Mouse (Mus musculus) hindbrain, postnatal 0 days (tissue): ENCODE results near the gene Nradd. TPM values are rescaled to one million over a fixed set of nuclear protein-coding genes. Genes with fewer than 3 reads are reported as not detected.

Source experiments
- ATAC-seq: fragments of 200-750 bp; cut with Nextera tagmentation; 2 replicates; pipeline ENCODE4 v1.8.0; 2017; ENCODE audit warnings: mild to moderate bottlenecking, moderate TSS enrichment, moderate library complexity
- DNase-seq: peaks from one replicate; pipeline ENCODE4 v3.0.0-alpha.2; 2015; ENCODE audit warnings: low spot score
- H3K27ac ChIP-seq: fragments of 300-500 bp; sonication (generic); 2 replicates; pipeline ENCODE4 v1.5.1; 2014; ENCODE audit warnings: mild to moderate bottlenecking
- H3K27me3 ChIP-seq: fragments of 300-500 bp; sonication (generic); 2 replicates; pipeline ENCODE4 v1.6.1; 2014; ENCODE audit warnings: low read length, mixed read lengths; ENCODE audit not compliant: insufficient read depth
- H3K36me3 ChIP-seq: fragments of 300-500 bp; sonication (generic); 2 replicates; pipeline ENCODE4 v1.6.1; 2014; ENCODE audit warnings: low read length, mixed read lengths; ENCODE audit not compliant: insufficient read depth
- H3K4me1 ChIP-seq: fragments of 300-500 bp; sonication (generic); 2 replicates; pipeline ENCODE4 v1.6.1; 2014; ENCODE audit warnings: antibody characterized with exemption, low read length, mixed read lengths; ENCODE audit not compliant: insufficient read depth
- H3K4me2 ChIP-seq: fragments of 300-500 bp; sonication (generic); 2 replicates; pipeline ENCODE4 v1.6.1; 2014; ENCODE audit warnings: low read depth, mild to moderate bottlenecking, low read length, moderate library complexity, mixed read lengths
- H3K4me3 ChIP-seq: fragments of 300-500 bp; sonication (generic); 2 replicates; pipeline ENCODE4 v1.5.1; 2014; ENCODE audit warnings: low read length
- H3K9ac ChIP-seq: fragments of 300-500 bp; sonication (generic); replicated peaks from 2 replicates; pipeline ENCODE4 v1.6.1; 2014; ENCODE audit warnings: mild to moderate bottlenecking, low read length, moderate library complexity, mixed read lengths
- H3K9me3 ChIP-seq: fragments of 300-500 bp; sonication (generic); 2 replicates; pipeline ENCODE4 v1.6.1; 2016; ENCODE audit warnings: low read length, mixed read lengths
- CTCF ChIP-seq: IDR thresholded peaks from 2 replicates; pipeline ENCODE4 v1.5.1; 2016; ENCODE audit warnings: antibody characterized with exemption, control low read depth, low read depth
- WGBS: fragments of 180-500 bp; shearing (Covaris S2); extraction: QIAGEN DNeasy Blood & Tissue Kit; methylation state at CpG from one replicate; pipeline ENCODE4 v1.1.7; 2014; 5-methylcytosine and 5-hydroxymethylcytosine counted together
- polyA plus RNA-seq: library from polyadenylated mRNA; unstranded; fragments of >200 nt; fragmentation: Nextera tagmentation; extraction: Ambion mirVana; gene quantifications from 2 replicates; pipeline ENCODE4 v1.2.1, GENCODE M21; 2015
- total RNA-seq: library from RNA; depleted of rRNA; stranded (reverse); fragments of >200 nt; gene quantifications from 2 replicates; pipeline ENCODE4 v1.2.3, GENCODE M21; 2014

The Nradd gene
- total and polyA plus RNA-seq, 2 experiments from 2014 or later, result 19.3 to 23.1 TPM

GRCm38 (mm10) chr9:110666374-110666773 lies 42.1 kb upstream of the Nradd start:
- Histone ChIP-seq H3K36me3 (no peaks in the 10 kb centered on the region), H3K27me3 (no peaks in the 10 kb centered on the region), H3K4me2 (no peak overlapping the region), H3K27ac (no peak overlapping the region), H3K4me1 (no peaks in the 10 kb centered on the region), H3K9ac (no peak overlapping the region), H3K9me3 (no peaks in the 10 kb centered on the region), H3K4me3 (no peak overlapping the region)
- WGBS, result 38% methylated on average over 8 of the region's 8 CpGs
- DNase-seq, result no peak
- no peak for ATAC-seq
- no peak for TF ChIP-seq CTCF

GRCm38 (mm10) chr9:110665912-110666311 lies 41.7 kb upstream of the Nradd start:
- ATAC-seq, result no peak
- no peak for TF ChIP-seq CTCF
- Histone ChIP-seq H3K4me2 (no peak overlapping the region), H3K4me3 (no peak overlapping the region), H3K36me3 (no peaks in the 10 kb centered on the region), H3K4me1 (no peaks in the 10 kb centered on the region), H3K9ac (no peak overlapping the region), H3K9me3 (no peaks in the 10 kb centered on the region), H3K27me3 (no peaks in the 10 kb centered on the region), H3K27ac (no peak overlapping the region)
- WGBS, result 42% methylated on average over 4 of the region's 4 CpGs
- DNase-seq, result no peak

- Histone ChIP-seq H3K36me3 (no peaks in the 10 kb centered on the region), H3K9ac (no peak overlapping the region), H3K4me1 (0 out of 2 replicates have a peak, but pooled peaks cover 2% of the 10 kb centered on the region), H3K9me3 (no peaks in the 10 kb centered on the region), H3K27me3 (no peaks in the 10 kb centered on the region), H3K4me3 (no peak overlapping the region), H3K4me2 (no peak overlapping the region), H3K27ac (no peak overlapping the region)
- ATAC-seq (no peak), DNase-seq (no peak)
- no peak for TF ChIP-seq CTCF
- 94% methylated on average over 1 of the region's 1 CpGs for WGBS
Measured at GRCm38 (mm10) chr9:110662844-110663243, 38.6 kb upstream of the Nradd start.

- Histone ChIP-seq H3K4me3 (no peak overlapping the region), H3K9ac (no peak overlapping the region), H3K9me3 (no peaks in the 10 kb centered on the region), H3K27ac (no peak overlapping the region), H3K36me3 (no peaks in the 10 kb centered on the region), H3K27me3 (no peaks in the 10 kb centered on the region), H3K4me1 (peaks cover 7% of the 10 kb centered on the region), H3K4me2 (no peak overlapping the region)
- DNase-seq (no peak), ATAC-seq (no peak)
- WGBS, result 84% methylated on average over 7 of the region's 7 CpGs
- no peak for TF ChIP-seq CTCF
Measured at GRCm38 (mm10) chr9:110660856-110661612, 36.8 kb upstream of the Nradd start.

GRCm38 (mm10) chr9:110660208-110660607 lies 36.0 kb upstream of the Nradd start:
- DNase-seq (no peak), ATAC-seq (no peak)
- no peaks in the 10 kb centered on the region for H3K36me3 ChIP-seq
- H3K4me2 ChIP-seq, result no peak overlapping the region
- H3K27me3 ChIP-seq, result no peaks in the 10 kb centered on the region
- TF ChIP-seq CTCF, result no peak
- WGBS, result 84% methylated on average over 2 of the region's 2 CpGs
- no peak overlapping the region for H3K27ac ChIP-seq
- no peaks in the 10 kb centered on the region for H3K9me3 ChIP-seq
- H3K4me3 ChIP-seq, result no peak overlapping the region
- no peak overlapping the region for H3K9ac ChIP-seq
- H3K4me1 ChIP-seq, result peaks cover 9% of the 10 kb centered on the region

GRCm38 (mm10) chr9:110659521-110659920 lies 35.3 kb upstream of the Nradd start:
- Histone ChIP-seq H3K4me3 (no peak overlapping the region), H3K4me1 (peaks cover 10% of the 10 kb centered on the region), H3K36me3 (no peaks in the 10 kb centered on the region), H3K27me3 (no peaks in the 10 kb centered on the region), H3K9ac (no peak overlapping the region), H3K9me3 (no peaks in the 10 kb centered on the region), H3K27ac (no peak overlapping the region), H3K4me2 (no peak overlapping the region)
- DNase-seq (no peak), ATAC-seq (no peak)
- TF ChIP-seq CTCF, result no peak
- 94% methylated on average over 12 of the region's 12 CpGs for WGBS

GRCm38 (mm10) chr9:110657474-110658078 lies 33.3 kb upstream of the Nradd start:
- WGBS, result 72% methylated on average over 13 of the region's 13 CpGs
- Histone ChIP-seq H3K9ac (peak overlapping the region; percentile 61; the same call in 1 of the 2 replicates), H3K9me3 (no peaks in the 10 kb centered on the region), H3K27me3 (no peaks in the 10 kb centered on the region), H3K4me1 (peaks cover 21% of the 10 kb centered on the region), H3K27ac (peak overlapping the region; percentile 94; the same call in 1 of the 2 replicates), H3K4me3 (peak overlapping the region; percentile 56), H3K4me2 (peak overlapping the region; percentile 72), H3K36me3 (no peaks in the 10 kb centered on the region)
- DNase-seq (no peak), ATAC-seq (no peak)
- no peak for TF ChIP-seq CTCF
